Mouse (Mus musculus): ENCODE measurements around the gene Cct7. TPM values are rescaled to one million over a fixed set of nuclear protein-coding genes. Genes with fewer than 3 reads are reported as not detected.

The Cct7 gene
- polyA plus RNA-seq, 1 experiment, result 181 TPM

GRCm38 (mm10) chr6:85511286-85512055 is 60.2 kb downstream of the Cct7 start:
- Histone ChIP-seq H3K4me3 (ENCODE audit: insufficient read depth, low read length) (peak overlapping the region; percentile 92), H3K27ac (ENCODE audit: insufficient read depth, low read length) (peak overlapping the region; percentile 87), H3K4me1 (ENCODE audit: control insufficient read depth, insufficient read depth, low read length) (no peaks in the 10 kb centered on the region)
- TF ChIP-seq CTCF (IDR thresholded peaks at IDR 0.05; ENCODE audit: extremely low read depth, insufficient read depth, low read length) (no peak), POLR2A (IDR thresholded peaks at IDR 0.05; ENCODE audit: extremely low read depth, insufficient read depth, low read length) (no peak)

- Histone ChIP-seq H3K4me1 (ENCODE audit: control insufficient read depth, insufficient read depth, low read length) (no peaks in the 10 kb centered on the region), H3K27ac (ENCODE audit: insufficient read depth, low read length) (peak overlapping the region; percentile 87; the same call in 1 of the 2 replicates), H3K4me3 (ENCODE audit: insufficient read depth, low read length) (peak overlapping the region; percentile 92)
- no peak for TF ChIP-seq POLR2A (IDR thresholded peaks at IDR 0.05; ENCODE audit: extremely low read depth, insufficient read depth, low read length)
- TF ChIP-seq CTCF (IDR thresholded peaks at IDR 0.05; ENCODE audit: extremely low read depth, insufficient read depth, low read length), result no peak
These were observed 60.7 kb downstream of the Cct7 start for GRCm38 (mm10) chr6:85512056-85512440.

GRCm38 (mm10) chr6:85512577-85513530 is 61.5 kb downstream of the Cct7 start:
- peak overlapping the region; percentile 87 for H3K27ac ChIP-seq (ENCODE audit: insufficient read depth, low read length)

GRCm38 (mm10) chr6:85513531-85513910 is 62.2 kb downstream of the Cct7 start, which contains the start of gene Egr4:
Gene Egr4 (minus strand): TSS chr6:85513589.
- H3K4me1 ChIP-seq (ENCODE audit: control insufficient read depth, insufficient read depth, low read length), result peaks cover 2% of the 10 kb centered on the region; the same call in 1 of the 2 replicates
- peak within 1 kb of the TSS; percentile 87 for H3K27ac ChIP-seq (ENCODE audit: insufficient read depth, low read length)
- TF ChIP-seq CTCF (IDR thresholded peaks at IDR 0.05; ENCODE audit: extremely low read depth, insufficient read depth, low read length) (no peak), POLR2A (IDR thresholded peaks at IDR 0.05; ENCODE audit: extremely low read depth, insufficient read depth, low read length) (peak; percentile 52; the same call in 1 of the 2 replicates)
- H3K4me3 ChIP-seq (ENCODE audit: insufficient read depth, low read length), result peak within 1 kb of the TSS; percentile 92

More at GRCm38 (mm10) chr6:85512577-85513530, 61.5 kb downstream of the Cct7 start:
- no peaks in the 10 kb centered on the region for H3K4me1 ChIP-seq (ENCODE audit: control insufficient read depth, insufficient read depth, low read length)
- no peak for TF ChIP-seq CTCF (IDR thresholded peaks at IDR 0.05; ENCODE audit: extremely low read depth, insufficient read depth, low read length)
- TF ChIP-seq POLR2A (IDR thresholded peaks at IDR 0.05; ENCODE audit: extremely low read depth, insufficient read depth, low read length), result no peak
- peak overlapping the region; percentile 92 for H3K4me3 ChIP-seq (ENCODE audit: insufficient read depth, low read length)

- Histone ChIP-seq H3K4me1 (ENCODE audit: control insufficient read depth, insufficient read depth, low read length) (peaks cover 2% of the 10 kb centered on the region; the same call in 1 of the 2 replicates), H3K27ac (ENCODE audit: insufficient read depth, low read length) (no peak overlapping the region), H3K4me3 (ENCODE audit: insufficient read depth, low read length) (no peak overlapping the region)
- TF ChIP-seq POLR2A (IDR thresholded peaks at IDR 0.05; ENCODE audit: extremely low read depth, insufficient read depth, low read length) (no peak), CTCF (IDR thresholded peaks at IDR 0.05; ENCODE audit: extremely low read depth, insufficient read depth, low read length) (no peak)
These were observed 64.6 kb downstream of the Cct7 start for GRCm38 (mm10) chr6:85515941-85516340.

Other genes starting within 250 kb of the Cct7 start
- gene Sfxn5, start 118.1 kb upstream of the Cct7 start, polyA plus RNA-seq (2012; rRNA removed), result 163 and 164 TPM in 2 replicates
- 46.6 and 48.5 TPM in 2 replicates for gene Rab11fip5, start 76.9 kb upstream of the Cct7 start, polyA plus RNA-seq (2012; rRNA removed)
- not detected in 2 replicates for gene Noto, start 27.6 kb upstream of the Cct7 start, polyA plus RNA-seq (2012; rRNA removed)
- gene Smyd5, start 19.5 kb upstream of the Cct7 start, polyA plus RNA-seq (2012; rRNA removed), result 66.9 and 79.9 TPM in 2 replicates
- gene Pradc1, start 456 bp downstream of the Cct7 start, polyA plus RNA-seq (2012; rRNA removed), result 44.0 and 47.4 TPM in 2 replicates
- 57.6 and 61.5 TPM in 2 replicates for gene Fbxo41, start 51.5 kb downstream of the Cct7 start, polyA plus RNA-seq (2012; rRNA removed)
- 30.9 and 47.9 TPM in 2 replicates for gene Egr4, start 62.1 kb downstream of the Cct7 start, polyA plus RNA-seq (2012; rRNA removed)
- gene Alms1, start 136.0 kb downstream of the Cct7 start, polyA plus RNA-seq (2012; rRNA removed), result 4.2 and 4.4 TPM in 2 replicates

All from cortical plate, adult 2 months (tissue).